Mouse (Mus musculus) forebrain, embryonic 12.5 days (tissue): ENCODE measurements around the gene Ell2. TPM values are rescaled to one million over a fixed set of nuclear protein-coding genes. Genes with fewer than 3 reads are reported as not detected.

Source experiments
- ATAC-seq: fragments of 200-750 bp; cut with Nextera tagmentation; 2 replicates; pipeline ENCODE4 v1.8.0; 2017; ENCODE audit warnings: moderate TSS enrichment; ENCODE audit not compliant: low FRiP score
- H3K27ac ChIP-seq: fragments of 300-500 bp; sonication (generic); 2 replicates; pipeline ENCODE4 v1.5.1; 2016; ENCODE audit warnings: mild to moderate bottlenecking
- H3K27me3 ChIP-seq: fragments of 300-500 bp; sonication (generic); 2 replicates; pipeline ENCODE4 v1.6.1; 2016; ENCODE audit warnings: mild to moderate bottlenecking
- H3K36me3 ChIP-seq: fragments of 300-500 bp; sonication (generic); replicated peaks from 2 replicates; pipeline ENCODE4 v1.6.1; 2016; ENCODE audit warnings: mild to moderate bottlenecking
- H3K4me1 ChIP-seq: fragments of 300-500 bp; sonication (generic); 2 replicates; pipeline ENCODE4 v1.6.1; 2016
- H3K4me2 ChIP-seq: fragments of 300-500 bp; sonication (generic); 2 replicates; pipeline ENCODE4 v1.6.1; 2016; ENCODE audit warnings: mild to moderate bottlenecking, moderate library complexity
- H3K4me3 ChIP-seq: fragments of 300-500 bp; sonication (generic); replicated peaks from 2 replicates; pipeline ENCODE4 v1.5.1; 2016; ENCODE audit warnings: mild to moderate bottlenecking
- H3K9ac ChIP-seq: fragments of 300-500 bp; sonication (generic); 2 replicates; pipeline ENCODE4 v1.6.1; 2016; ENCODE audit warnings: mild to moderate bottlenecking
- H3K9me3 ChIP-seq: fragments of 300-500 bp; sonication (generic); 2 replicates; pipeline ENCODE4 v1.6.1; 2016
- WGBS: fragments of 180-500 bp; shearing (Covaris S2); methylation state at CpG from one replicate; pipeline ENCODE4 v1.1.7; 2016; 5-methylcytosine and 5-hydroxymethylcytosine counted together
- polyA plus RNA-seq: library from polyadenylated mRNA; unstranded; fragments of >200 nt; fragmentation: Nextera tagmentation; extraction: Ambion mirVana; gene quantifications from 2 replicates; pipeline ENCODE4 v1.2.1, GENCODE M21; 2016

Ell2 gene
- polyA plus RNA-seq, 1 experiment from 2014 or later: 3.2 TPM

- Histone ChIP-seq H3K4me2 (no peak overlapping the region), H3K4me1 (no peaks in the 10 kb centered on the region; the same call in 1 of the 2 replicates), H3K9ac (no peak overlapping the region), H3K9me3 (no peaks in the 10 kb centered on the region), H3K36me3 (no peaks in the 10 kb centered on the region), H3K27me3 (no peaks in the 10 kb centered on the region), H3K27ac (no peak overlapping the region), H3K4me3 (no peak overlapping the region)
- no peak for ATAC-seq
- WGBS: 90% methylated on average over 2 of the region's 2 CpGs
Measured at GRCm38 (mm10) chr13:75779169-75779568, 72.6 kb downstream of the Ell2 start.

- Histone ChIP-seq H3K27ac (no peak overlapping the region), H3K4me2 (no peak overlapping the region), H3K4me3 (no peak overlapping the region), H3K27me3 (no peaks in the 10 kb centered on the region), H3K4me1 (no peaks in the 10 kb centered on the region; the same call in 1 of the 2 replicates), H3K9me3 (no peaks in the 10 kb centered on the region), H3K36me3 (no peaks in the 10 kb centered on the region), H3K9ac (no peak overlapping the region)
- ATAC-seq: no peak
- 83% methylated on average over 2 of the region's 2 CpGs for WGBS
Measured at GRCm38 (mm10) chr13:75780096-75780495, 73.5 kb downstream of the Ell2 start.

- Histone ChIP-seq H3K9me3 (no peaks in the 10 kb centered on the region), H3K4me3 (no peak overlapping the region), H3K4me2 (no peak overlapping the region), H3K4me1 (no peaks in the 10 kb centered on the region), H3K27ac (no peak overlapping the region), H3K36me3 (no peaks in the 10 kb centered on the region), H3K27me3 (no peaks in the 10 kb centered on the region), H3K9ac (no peak overlapping the region)
- ATAC-seq: no peak
- 65% methylated on average over 4 of the region's 4 CpGs for WGBS
Measured at GRCm38 (mm10) chr13:75785726-75786125, 79.2 kb downstream of the Ell2 start.

GRCm38 (mm10) chr13:75786264-75786663, 79.7 kb downstream of the Ell2 start:
- Histone ChIP-seq H3K4me3 (no peak overlapping the region), H3K36me3 (no peaks in the 10 kb centered on the region), H3K27ac (no peak overlapping the region), H3K4me2 (no peak overlapping the region), H3K27me3 (no peaks in the 10 kb centered on the region), H3K9me3 (no peaks in the 10 kb centered on the region), H3K9ac (no peak overlapping the region), H3K4me1 (no peaks in the 10 kb centered on the region)
- WGBS: 92% methylated on average over 11 of the region's 11 CpGs
- no peak for ATAC-seq

GRCm38 (mm10) chr13:75787364-75787763, 80.8 kb downstream of the Ell2 start:
- no peaks in the 10 kb centered on the region for H3K27me3 ChIP-seq
- no peak overlapping the region for H3K4me3 ChIP-seq
- H3K4me2 ChIP-seq: no peak overlapping the region
- no peak overlapping the region for H3K27ac ChIP-seq
- no peaks in the 10 kb centered on the region for H3K9me3 ChIP-seq
- no peaks in the 10 kb centered on the region for H3K4me1 ChIP-seq
- no peak overlapping the region for H3K9ac ChIP-seq
- 88% methylated on average over 3 of the region's 3 CpGs for WGBS
- ATAC-seq: no peak
- no peaks in the 10 kb centered on the region for H3K36me3 ChIP-seq

GRCm38 (mm10) chr13:75788178-75788577, 81.6 kb downstream of the Ell2 start:
- Histone ChIP-seq H3K36me3 (no peaks in the 10 kb centered on the region), H3K9me3 (no peaks in the 10 kb centered on the region), H3K27ac (no peak overlapping the region), H3K4me1 (no peaks in the 10 kb centered on the region), H3K4me3 (no peak overlapping the region), H3K27me3 (no peaks in the 10 kb centered on the region), H3K4me2 (no peak overlapping the region), H3K9ac (no peak overlapping the region)
- 90% methylated on average over 4 of the region's 4 CpGs for WGBS
- ATAC-seq: no peak

- 86% methylated on average over 2 of the region's 2 CpGs for WGBS
- no peaks in the 10 kb centered on the region for H3K36me3 ChIP-seq
- no peaks in the 10 kb centered on the region for H3K27me3 ChIP-seq
- H3K4me2 ChIP-seq: no peak overlapping the region
- H3K4me3 ChIP-seq: no peak overlapping the region
- H3K27ac ChIP-seq: no peak overlapping the region
- no peaks in the 10 kb centered on the region for H3K9me3 ChIP-seq
- ATAC-seq: no peak
- H3K9ac ChIP-seq: no peak overlapping the region
- H3K4me1 ChIP-seq: no peaks in the 10 kb centered on the region
Measured at GRCm38 (mm10) chr13:75789061-75789834, 82.7 kb downstream of the Ell2 start.

GRCm38 (mm10) chr13:75790550-75791205, 84.1 kb downstream of the Ell2 start:
- Histone ChIP-seq H3K27ac (no peak overlapping the region), H3K4me2 (no peak overlapping the region), H3K36me3 (no peaks in the 10 kb centered on the region), H3K9me3 (no peaks in the 10 kb centered on the region), H3K27me3 (no peaks in the 10 kb centered on the region), H3K4me3 (no peak overlapping the region), H3K4me1 (no peaks in the 10 kb centered on the region), H3K9ac (no peak overlapping the region)
- WGBS: 74% methylated on average over 1 of the region's 1 CpGs
- ATAC-seq: no peak

GRCm38 (mm10) chr13:75793863-75794629, 87.5 kb downstream of the Ell2 start:
- H3K36me3 ChIP-seq: no peaks in the 10 kb centered on the region
- no peak overlapping the region for H3K9ac ChIP-seq
- no peak overlapping the region for H3K27ac ChIP-seq
- WGBS: 70% methylated on average over 6 of the region's 6 CpGs
- no peak overlapping the region for H3K4me3 ChIP-seq
- H3K27me3 ChIP-seq: no peaks in the 10 kb centered on the region
- peaks cover 3% of the 10 kb centered on the region; the same call in 1 of the 2 replicates for H3K4me1 ChIP-seq
- no peak overlapping the region for H3K4me2 ChIP-seq
- H3K9me3 ChIP-seq: no peaks in the 10 kb centered on the region
- no peak for ATAC-seq

GRCm38 (mm10) chr13:75797369-75798141, 91.0 kb downstream of the Ell2 start:
- no peak overlapping the region for H3K27ac ChIP-seq
- 39% methylated on average over 18 of the region's 18 CpGs for WGBS
- peak; percentile 96 for ATAC-seq
- H3K27me3 ChIP-seq: no peaks in the 10 kb centered on the region
- H3K4me2 ChIP-seq: peak overlapping the region; percentile 51
- 0 out of 2 replicates have a peak overlapping the region, but pooled peaks have one; percentile 12 for H3K4me3 ChIP-seq
- H3K9ac ChIP-seq: no peak overlapping the region
- no peaks in the 10 kb centered on the region for H3K36me3 ChIP-seq
- no peaks in the 10 kb centered on the region for H3K9me3 ChIP-seq
- peaks cover 3% of the 10 kb centered on the region; the same call in 1 of the 2 replicates for H3K4me1 ChIP-seq

GRCm38 (mm10) chr13:75798413-75799302, 92.1 kb downstream of the Ell2 start:
- no peak for ATAC-seq

More at GRCm38 (mm10) chr13:75798413-75799302, 92.1 kb downstream of the Ell2 start:
- Histone ChIP-seq H3K27ac (no peak overlapping the region), H3K4me2 (no peak overlapping the region), H3K9ac (no peak overlapping the region), H3K36me3 (no peaks in the 10 kb centered on the region), H3K4me3 (no peak overlapping the region), H3K9me3 (no peaks in the 10 kb centered on the region), H3K4me1 (peaks cover 3% of the 10 kb centered on the region; the same call in 1 of the 2 replicates), H3K27me3 (no peaks in the 10 kb centered on the region)
- 76% methylated on average over 7 of the region's 7 CpGs for WGBS
